Mouse (Mus musculus) mouse trophoblast stem cell (cell line): ENCODE results near the gene Taf1d.
"Not testable (repeated sequence)": the region's sequence is repeated elsewhere in the genome, so short reads cannot be mapped to it uniquely, and the experiment has no call there.

Source experiments
- in situ Hi-C, 2 experiments: fragments of 300-500 bp; cut with MseI, MboI; formaldehyde crosslinking; loops; 2 replicates in 1 of 2; 3 replicates in 1 of 2; pipeline ENCODE4 v1.15.1; 2025

Taf1d gene

DNA sequence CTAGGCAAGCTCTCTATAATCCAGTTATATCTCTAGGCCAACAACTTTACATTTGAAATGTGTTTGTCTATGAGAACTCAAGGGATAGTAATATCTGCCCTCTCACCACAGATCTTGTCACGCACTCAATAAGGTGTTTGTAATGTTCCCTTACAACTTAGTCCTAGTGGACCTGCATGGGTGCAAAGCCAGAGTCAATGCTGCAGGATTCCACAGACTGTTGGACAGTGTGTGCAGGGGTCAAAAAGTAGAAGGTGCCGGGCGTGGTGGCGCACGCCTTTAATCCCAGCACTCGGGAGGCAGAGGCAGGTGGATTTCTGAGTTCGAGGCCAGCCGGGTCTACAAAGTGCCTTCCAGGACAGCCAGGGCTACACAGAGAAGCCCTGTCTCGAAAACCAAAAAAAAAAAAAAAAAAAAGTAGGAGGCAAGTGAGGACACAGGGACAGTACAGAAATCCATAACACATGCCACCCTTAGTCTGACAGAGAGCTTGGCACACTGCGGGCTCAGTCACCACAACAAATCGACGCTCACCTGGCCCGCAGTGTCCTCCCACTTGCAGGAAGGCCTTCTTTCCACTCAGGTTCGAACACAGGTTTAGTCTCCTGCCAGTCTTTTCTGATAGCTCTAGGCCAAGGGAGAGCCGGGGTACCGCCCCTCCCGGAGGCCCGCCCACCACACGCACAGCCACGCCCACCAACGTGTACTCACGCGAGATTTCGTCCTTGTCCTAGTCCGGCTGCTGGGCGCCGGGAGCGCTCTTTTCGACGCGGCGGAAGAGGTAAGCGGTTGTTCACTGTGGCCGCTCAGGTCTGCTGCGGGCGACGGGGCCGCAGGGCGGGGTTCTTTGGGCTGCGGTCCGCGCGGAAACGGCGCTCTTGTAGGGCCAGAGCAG, at the start of gene Taf1d:
Gene Taf1d, plus strand, starts transcription at position 712 of the 895 bp plus-strand sequence.
- in situ Hi-C loops = no loop called here

DNA sequence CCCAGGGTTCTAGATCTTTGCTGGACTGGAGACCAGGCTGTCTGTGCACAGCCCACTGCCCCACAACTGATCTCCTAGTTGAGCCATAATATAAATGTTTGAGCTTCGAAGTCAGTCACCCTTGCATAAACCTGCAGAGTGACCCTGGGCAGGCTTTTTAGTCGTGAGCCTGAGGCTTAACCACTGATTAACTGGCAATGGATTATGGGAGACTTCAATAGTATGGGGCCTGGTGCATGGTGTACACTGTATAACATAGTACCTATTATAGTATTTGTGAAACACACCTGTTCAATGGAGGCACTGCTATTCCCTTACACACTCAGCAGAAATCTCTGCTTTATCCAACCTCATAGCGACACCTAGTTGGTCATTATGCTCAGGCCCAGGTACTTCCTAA, 49.8 kb upstream of the Taf1d start:
- in situ Hi-C loops = no loop called here

DNA sequence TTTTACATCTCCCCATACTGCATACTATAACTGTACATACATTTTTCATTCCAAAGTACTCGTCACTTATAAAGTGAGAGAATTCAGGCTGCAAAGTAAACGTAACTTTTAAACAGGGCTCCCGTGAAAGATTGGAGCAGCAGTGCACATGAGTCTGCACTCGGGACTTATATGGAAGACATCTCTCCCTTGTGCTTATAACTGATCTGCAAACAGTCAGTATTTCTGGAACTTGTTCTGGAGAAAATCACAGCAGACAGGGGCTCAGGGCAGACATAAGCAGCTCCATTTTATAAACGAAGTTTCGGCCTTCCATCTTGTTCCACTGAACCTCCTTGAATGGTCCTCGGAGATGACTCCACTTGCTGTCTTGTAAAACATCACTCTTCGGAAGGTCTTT, 44.0 kb upstream of the Taf1d start:
- in situ Hi-C loops = no loop called here

DNA sequence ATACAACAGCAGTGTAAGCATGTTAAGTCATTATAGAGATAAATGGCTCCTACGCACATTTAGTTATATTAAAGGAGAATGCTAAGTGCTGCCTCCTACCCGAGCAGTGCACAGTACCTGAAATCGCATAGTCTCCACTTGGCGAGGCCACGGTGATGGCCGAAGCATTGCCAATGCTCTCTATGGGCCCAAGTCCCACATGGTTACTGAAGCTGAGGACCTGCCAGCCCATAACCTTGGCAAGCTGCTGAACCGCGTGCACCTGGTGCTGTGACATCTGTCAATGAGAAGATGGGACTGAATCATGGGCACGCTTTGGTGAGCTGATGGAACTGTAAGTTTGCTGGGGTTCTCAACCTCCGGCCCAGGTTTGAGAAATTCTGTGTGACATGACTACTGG, 42.5 kb upstream of the Taf1d start:
- in situ Hi-C loops = no loop called here

DNA sequence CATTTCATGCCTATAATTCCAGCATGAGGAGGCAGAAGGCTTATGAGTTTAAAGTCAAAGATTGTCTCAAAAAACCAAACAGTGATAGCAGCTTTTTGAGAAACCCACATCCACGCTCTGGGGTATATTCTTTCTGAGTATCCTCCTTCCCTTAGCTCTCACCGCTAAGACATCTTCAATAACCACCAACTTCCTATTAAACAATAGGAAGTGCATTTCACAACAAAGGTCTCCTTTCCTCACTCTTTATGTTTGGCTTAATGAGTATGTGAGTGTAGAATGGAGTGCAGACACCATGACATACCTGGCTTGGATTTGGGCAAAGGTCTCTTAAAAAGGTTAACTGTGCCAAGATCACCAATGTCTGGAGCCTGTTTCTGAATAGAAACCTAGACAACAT, 32.0 kb upstream of the Taf1d start:
- in situ Hi-C loops = no loop called here

DNA sequence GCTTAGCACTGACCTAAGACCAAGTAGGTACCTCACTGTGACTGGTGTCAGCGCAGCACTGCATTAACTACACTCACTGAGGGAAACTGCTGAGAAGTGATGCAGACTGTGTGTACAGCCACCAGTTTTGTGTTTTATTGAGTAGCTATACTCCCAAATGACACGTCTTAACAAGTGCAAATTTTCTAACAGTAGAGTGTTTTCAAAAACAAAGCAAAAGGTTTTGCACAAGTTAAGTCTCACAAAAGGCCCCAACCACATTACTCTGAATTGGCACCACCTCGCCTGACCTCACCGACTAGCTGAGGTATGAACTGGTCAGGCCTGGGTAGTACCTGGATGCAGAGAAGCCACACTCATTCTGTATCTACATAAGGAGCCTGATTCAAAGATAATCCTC, 29.2 kb upstream of the Taf1d start:
- in situ Hi-C loops = no loop called here

DNA sequence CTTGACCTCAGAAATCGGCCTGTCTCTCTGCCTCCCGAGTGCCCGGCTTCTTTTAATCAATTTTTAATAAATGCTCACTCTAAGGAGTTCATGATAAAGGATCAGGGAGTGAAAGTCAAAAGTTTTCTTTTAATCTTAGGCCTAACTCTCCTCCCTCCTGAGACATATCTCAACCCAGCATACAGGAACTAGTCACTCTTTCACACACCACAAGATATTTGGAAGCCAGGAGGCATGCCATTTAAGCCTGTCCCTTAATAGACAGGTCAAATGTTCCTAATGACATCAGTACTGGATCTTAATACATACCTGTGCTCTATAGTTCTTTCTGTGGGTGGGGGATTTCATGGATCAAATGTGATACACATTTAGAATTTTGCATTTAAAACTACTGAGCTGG, 27.7 kb upstream of the Taf1d start:
- in situ Hi-C loops = no loop called here

DNA sequence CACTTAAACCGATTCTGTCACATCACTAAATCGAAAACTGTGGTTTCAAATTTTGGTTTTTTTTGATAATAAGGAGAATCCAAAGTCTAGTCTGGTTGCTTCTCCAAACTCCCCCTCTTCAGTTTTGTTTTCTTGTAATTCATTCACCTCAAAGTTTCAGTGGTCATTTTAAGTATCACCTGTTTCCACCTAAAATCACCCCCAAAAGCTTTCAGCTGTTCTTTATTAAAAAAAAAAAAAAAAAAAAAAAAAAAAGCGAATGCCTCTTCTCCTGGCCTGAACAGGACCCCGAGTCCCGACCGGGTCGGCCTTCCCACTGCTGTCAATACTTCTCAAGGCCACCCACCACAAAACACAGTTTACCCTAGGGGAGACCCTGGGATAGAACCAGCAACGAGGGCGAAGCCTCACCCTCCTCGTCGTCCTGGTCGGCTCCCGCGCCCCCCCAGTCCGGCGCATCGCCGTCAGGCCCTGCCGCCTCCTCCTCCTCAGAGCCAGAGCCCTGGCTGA, 26.8 kb upstream of the Taf1d start:
- in situ Hi-C loops = no loop called here

DNA sequence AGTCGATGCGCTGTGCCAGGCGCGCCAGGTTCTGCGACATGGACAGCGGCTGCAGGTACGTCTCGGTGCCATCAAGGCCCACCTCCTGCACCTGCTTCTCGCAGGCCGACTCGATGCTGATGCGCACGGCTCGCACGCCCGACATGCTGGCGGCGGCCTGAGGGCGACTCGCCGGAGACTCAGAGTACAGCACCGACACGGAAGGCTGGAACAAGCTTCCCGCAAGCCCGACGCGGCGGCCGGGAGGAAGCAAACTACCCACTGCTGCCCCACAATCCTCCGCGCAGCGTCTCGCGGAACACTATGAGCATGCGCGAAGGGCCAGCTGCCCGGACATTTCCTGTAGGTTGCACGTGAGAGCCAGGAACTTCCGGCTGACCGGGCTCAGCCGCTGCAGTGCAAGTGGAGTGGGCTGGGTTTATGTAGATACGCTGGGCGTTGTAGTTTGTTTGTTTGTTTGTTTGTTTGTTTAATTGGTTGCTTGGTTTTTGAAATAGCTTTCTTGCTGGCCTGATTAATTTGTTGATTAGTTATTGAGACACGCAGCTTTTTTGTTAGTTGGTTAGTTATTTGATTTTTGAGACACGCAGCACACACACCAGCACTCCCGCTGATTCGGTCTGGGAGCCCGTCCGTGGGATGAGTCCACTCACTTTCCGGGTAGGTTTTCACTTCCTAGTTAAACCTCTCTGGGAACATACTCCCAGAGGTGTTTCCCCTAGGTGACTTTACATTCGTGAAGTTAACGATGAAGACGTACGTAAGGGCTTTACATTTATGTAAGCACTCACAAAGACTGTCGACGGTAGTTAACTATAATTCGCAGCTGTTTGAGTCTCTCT, 26.1 kb upstream of the Taf1d start, which contains the start of gene Med17:
Gene Med17, minus strand, starts transcription at position 283 of the 842 bp plus-strand sequence.
- in situ Hi-C loops = loop anchor here in 1 of 2 experiments (10.0 kb wide), 1 partner anchor 245 kb away; no protein-coding TSS in a partner anchor

DNA sequence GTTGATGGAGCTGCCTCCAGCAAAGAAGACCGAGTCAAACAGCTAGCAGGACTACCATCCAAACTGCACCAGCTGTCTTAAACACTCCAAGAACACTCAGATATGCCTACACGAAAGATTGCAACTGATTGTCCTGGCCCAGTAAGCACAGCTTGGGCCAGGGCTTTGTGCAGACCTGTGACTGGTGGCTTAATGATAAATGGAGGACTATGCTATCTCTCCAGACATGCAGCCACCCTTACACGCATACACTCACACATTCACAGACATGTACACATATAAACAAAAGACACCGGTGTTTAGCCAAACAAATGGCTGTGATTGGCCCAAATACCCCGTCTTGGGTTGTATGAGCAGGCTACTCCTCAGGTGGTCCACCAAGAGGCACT, 25.5 kb upstream of the Taf1d start:
- in situ Hi-C loops = loop anchor here in 1 of 2 experiments (10.0 kb wide), 1 partner anchor 246 kb away; no protein-coding TSS in a partner anchor

DNA sequence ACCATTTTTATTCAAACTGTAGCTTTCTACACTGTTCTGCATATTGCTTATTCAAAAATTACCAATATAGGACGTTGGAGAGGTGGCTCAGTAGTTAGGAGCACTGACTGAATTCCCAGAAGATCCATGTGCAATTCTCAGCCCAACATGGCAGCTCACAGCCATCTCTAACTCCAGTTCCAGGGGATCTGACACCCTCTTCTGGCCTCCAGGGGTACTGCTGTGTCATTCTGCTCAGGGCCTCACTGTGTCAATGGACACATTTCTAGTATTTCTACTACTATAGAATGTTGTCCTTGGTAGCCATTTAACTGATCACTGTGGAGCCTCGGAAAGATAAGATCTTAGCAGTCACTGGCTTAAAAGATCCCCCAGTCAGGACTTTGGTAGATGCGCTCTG, 20.6 kb upstream of the Taf1d start:
- in situ Hi-C loops = loop anchor here in 1 of 2 experiments (10.0 kb wide), 1 partner anchor 251 kb away; no protein-coding TSS in a partner anchor

DNA sequence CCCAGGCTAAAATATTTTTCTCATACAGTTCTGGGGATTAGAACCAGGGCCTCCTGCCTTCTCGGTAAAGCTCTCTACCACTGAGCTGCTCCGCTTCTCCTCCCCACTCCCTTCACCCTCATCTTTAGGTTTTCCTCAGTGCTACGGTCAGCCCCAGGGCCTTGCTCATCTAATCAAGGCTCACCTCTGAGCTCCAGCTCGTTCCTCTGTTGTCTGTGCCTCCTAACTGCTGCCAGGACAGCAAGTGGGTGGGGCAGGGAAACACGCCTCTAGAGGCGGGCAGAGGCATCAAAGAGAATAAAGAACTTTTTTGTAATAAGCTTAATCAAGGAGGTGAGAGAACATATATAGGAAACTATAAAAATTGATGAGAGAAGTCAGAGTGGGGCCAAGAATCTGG, 18.2 kb upstream of the Taf1d start:
- in situ Hi-C loops = loop anchor here in 1 of 2 experiments (10.0 kb wide), 1 partner anchor 253 kb away; no protein-coding TSS in a partner anchor

DNA sequence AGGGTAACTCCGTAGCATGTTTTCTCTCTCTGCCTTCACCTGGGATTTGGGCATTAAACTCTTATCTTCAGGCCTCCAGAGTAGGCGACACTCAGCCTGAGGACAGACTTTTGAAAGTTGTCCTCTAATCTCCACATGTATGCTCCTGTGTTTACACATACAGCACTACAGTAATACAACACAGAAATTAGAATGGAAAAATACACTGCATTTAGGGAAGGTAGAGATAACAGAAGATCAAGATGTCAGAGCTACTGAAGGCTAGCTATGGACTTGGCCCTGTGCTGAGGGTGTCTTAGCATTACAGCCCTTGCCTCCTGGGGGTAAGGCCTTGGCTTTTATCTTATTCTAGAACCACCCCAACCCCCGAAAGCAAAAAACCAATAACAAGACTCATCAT, 17.6 kb upstream of the Taf1d start:
- in situ Hi-C loops = loop anchor here in 1 of 2 experiments (10.0 kb wide), 1 partner anchor 254 kb away; no protein-coding TSS in a partner anchor

DNA sequence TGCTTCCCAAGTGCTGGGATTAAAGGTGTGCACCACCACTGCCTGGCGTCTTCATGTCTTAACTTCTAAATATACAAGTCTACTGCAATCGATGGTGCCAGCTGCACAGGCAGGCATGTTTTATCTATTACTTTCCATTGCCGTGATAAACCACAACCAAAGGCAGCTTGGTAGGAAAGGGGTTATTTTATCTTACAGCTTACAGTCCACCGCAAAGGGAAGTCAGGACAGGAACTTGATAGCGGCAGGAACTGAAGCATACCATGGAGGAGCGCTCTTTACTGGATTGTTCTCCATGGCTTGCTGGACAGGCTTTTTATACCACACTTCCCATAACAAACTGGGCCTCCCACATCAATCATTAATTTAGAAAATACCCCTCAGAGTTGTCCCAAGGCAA, 16.8 kb upstream of the Taf1d start:
- in situ Hi-C loops = loop anchor here in 1 of 2 experiments (10.0 kb wide), 1 partner anchor 254 kb away; no protein-coding TSS in a partner anchor

DNA sequence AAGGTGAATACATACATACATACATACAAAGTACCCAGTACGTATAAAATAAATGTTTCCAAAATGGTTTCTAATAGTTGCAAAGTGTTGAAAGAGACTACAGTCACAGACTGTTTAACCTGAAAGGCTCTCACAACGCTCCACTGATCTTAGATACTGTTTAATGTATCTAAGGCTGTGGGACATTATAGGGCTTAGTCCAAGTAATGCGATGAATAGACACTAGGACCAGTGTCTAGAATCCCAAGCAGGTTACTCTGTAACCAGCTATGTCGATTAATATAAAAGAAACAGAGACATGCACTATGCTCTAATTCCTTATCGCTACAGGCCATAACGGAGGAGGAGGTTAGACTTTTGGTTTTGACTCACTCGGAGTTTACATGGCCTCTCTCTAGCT, 8.9 kb upstream of the Taf1d start:
- in situ Hi-C loops = no loop called here

DNA sequence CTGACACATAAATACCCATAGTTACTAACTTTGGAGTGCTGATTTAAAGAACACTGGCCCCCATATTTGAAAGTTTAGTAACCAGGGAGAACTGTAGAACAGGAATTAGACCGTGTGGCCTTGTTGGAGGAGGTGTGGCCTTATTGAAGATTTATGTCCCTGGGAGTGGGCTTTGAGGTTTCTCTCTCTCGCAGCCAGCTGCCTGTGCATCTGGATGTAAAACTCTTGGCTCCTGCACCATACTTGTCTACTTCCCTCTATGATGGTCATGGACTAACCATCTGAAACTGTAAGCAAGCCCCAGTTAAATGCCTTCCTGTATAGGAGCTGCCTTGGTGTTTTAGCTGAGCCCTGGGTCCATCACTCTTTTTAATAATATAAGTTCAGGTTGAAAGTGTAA, 7.6 kb upstream of the Taf1d start:
- in situ Hi-C loops = no loop called here

DNA sequence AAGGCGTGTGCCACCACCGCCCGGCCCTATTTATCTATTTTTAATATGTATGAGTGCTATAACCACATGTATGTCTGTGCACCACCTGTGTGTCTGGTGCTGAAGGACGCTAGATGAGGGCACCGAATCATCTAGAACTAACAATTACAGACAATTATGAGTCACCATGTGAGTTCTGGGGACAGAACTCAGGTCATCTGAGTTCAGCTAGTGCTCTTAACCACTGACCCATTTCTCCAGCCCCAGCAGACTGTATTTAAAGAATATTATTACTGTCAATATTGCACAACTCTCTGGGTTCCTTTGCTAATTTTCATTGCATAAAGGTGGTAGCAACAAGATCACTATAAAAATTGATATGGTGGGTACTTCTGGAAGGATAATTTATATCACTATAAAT, 6.0 kb upstream of the Taf1d start:
- in situ Hi-C loops = no loop called here

DNA sequence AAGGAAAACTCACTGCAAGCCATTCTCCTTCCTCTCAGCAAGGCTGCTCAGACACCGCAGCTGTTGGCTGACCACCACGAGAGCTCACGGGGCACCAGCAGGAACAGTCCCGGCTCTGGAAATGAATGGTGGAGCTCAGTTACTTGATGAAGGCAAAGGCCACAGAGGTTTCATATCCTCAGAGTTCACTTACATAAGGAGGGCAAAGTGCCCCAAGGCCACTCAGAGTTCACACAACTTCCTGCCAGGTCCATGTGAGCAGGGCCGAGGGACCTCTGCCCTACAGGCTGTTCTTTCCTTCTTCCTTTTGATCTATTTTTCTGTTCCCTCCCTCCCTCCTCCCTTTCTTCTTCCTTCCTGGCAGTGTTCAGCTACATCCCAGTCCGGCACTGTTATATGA, 4.6 kb upstream of the Taf1d start:
- in situ Hi-C loops = no loop called here

DNA sequence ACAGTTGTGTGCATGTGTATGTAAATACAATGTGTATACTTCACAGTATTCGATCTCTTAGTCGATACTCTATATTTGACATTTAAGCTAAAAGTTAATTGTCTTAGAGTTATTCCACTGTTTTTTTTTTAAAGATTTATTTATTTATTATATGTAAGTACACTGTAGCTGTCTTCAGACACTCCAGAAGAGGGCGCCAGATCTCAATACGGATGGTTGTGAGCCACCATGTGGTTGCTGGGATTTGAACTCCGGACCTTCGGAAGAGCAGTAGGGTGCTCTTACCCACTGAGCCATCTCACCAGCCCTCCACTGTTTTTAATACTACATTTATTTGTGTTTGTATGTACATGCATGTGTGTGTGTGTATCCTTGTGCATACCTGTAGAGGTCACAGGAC, 4.0 kb upstream of the Taf1d start:
- in situ Hi-C loops = not testable (repeated sequence)

DNA sequence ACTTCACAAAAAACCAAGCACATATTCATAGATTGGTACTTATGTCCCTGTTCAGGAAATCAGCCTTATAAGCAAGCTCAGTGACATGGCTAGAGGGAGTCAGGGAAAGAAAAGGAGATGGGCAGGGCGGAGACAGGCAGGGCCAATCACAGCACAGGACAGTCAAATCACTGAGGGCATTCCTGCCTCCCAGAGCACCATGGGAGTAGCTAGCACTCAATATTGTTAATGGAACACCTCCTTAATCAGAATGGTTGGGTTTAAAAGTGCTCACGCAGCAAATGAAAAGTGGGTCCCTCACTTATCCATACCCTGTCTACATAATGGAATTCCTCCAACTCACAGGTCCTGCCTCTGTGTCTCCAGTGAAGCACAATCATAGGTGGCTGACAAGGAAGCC, 3.1 kb upstream of the Taf1d start:
- in situ Hi-C loops = no loop called here

DNA sequence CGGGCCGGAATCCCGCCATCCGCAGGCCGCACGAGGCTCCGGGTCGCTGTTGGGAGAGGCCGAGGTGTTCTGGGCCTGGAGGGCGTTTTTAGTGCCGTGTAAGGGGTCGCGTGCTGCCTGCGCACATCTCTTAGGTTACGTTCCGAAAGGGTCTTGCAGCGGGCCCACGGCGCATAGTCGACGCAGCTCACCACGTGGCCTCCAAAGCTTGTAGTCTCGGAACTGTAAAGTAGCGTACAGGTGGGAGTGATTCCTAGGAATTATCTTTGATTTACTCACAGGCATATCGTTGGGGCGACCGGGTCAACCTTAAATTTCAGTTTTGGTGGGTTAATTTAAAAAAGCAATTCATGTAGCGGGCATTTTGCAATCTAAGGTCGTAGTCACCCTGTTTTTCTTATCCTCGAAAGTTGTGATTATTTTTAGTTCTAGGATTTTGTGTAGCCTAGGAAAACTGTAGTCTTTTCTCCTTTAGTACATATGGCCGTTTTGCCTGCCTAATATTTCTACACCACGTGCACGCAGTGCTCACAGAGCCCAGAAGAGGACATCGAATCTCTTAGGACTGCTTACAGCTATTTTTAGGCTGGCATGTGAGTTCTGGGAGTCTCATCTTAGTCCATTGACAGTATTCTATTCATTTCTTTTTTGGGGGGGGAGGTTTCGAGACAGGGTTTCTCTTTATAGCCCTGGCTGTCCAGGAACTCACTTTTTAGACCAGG, 545 bp downstream of the Taf1d start, which contains the start of gene 4931406C07Rik:
Gene 4931406C07Rik, minus strand, starts transcription at position 51 of the 722 bp plus-strand sequence.
- in situ Hi-C loops = no loop called here
